Mouse (Mus musculus): ENCODE measurements around the gene Plod2. TPM values are rescaled to one million over a fixed set of nuclear protein-coding genes. Genes with fewer than 3 reads are reported as not detected.

Plod2 gene
- total and polyA plus RNA-seq, 3 experiments: not detected

DNA sequence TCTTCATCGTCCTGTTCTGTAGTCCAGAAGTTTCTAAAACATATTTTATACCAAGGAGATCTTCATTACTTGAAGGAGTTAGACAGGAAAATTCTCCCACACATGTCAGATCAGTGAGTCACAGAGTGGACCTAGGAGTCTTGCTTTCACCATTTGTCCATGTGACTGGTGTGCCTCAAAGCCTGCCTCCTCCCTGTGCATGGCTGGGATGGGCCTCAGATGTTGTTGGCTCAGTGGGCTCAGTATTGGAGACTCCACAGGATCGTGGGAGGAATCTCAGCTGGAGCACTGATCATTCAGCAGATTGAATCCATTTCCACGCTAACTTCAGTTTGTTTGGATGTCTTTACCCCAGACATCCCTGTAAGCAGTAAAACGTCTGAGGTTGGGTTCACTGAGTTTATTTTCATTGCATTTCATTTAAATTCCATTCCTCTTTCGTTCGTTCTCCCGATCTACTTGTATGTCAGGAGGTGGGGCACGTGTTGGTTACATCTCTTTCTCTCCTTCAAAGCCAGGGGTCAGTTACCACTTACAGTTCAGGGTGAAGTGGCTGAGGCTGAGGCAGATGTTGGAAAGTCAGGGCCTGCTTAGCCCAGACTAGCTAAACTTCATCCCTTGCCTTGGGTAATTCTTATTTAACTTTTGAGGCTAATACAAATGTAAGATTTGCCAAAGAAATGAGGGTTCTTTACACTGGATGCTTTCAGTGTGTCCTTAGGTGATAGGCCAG lies 30.5 kb downstream of the Plod2 start:
- dilution Hi-C loops (cut with MboI; ENCODE audit: extremely low pct_ligation_motif_present, extremely low pct_unique_long_range_greater_than_20kb, low sequenced_read_pairs) (no loop called here), in situ Hi-C loops (cut with MboI; ENCODE audit: low pct_ligation_motif_present, low pct_unique_long_range_greater_than_20kb, low sequenced_read_pairs) (no loop called here)
- H3K4me2 ChIP-seq (ENCODE audit: insufficient read depth, low read depth, poor library complexity, severe bottlenecking): no peak overlapping the region

DNA sequence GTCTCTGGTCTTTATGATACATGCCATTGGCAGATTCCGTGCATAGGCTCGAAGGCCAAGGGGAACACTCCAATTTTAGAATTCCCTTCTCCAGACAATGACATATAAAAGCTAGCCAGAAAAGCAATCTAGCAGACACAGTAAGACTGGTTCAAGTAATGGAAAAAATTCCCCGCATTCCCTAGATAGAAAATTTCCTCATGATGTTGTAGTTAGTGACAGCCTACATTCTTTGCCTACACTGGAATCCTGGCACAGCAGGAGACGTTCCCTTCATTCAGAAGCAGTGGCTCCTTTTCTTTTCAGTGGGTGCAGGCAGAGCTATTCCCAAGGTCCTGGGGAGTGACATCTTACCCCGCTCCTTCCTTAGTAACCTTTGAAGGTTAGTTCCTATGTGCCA lies 41.9 kb downstream of the Plod2 start:
- H3K9ac ChIP-seq (ENCODE audit: insufficient read depth, low read depth): no peak overlapping the region
- no peaks in the 10 kb centered on the region for H3K4me1 ChIP-seq (ENCODE audit: control insufficient read depth in 1 of 2, insufficient read depth in 2 of 2)
- dilution Hi-C loops (cut with MboI; ENCODE audit: extremely low pct_ligation_motif_present, extremely low pct_unique_long_range_greater_than_20kb, low sequenced_read_pairs): no loop called here
- no peaks in the 10 kb centered on the region for H3K36me3 ChIP-seq (replicated peaks in 1 of 2; ENCODE audit: control insufficient read depth in 1 of 2, insufficient read depth in 1 of 2, low read length in 1 of 2)
- in situ Hi-C loops (cut with MboI; ENCODE audit: low pct_ligation_motif_present, low pct_unique_long_range_greater_than_20kb, low sequenced_read_pairs): no loop called here
- H3K4me3 ChIP-seq (replicated peaks in 1 of 3; ENCODE audit: low read depth in 2 of 3, low read length in 2 of 3, poor library complexity in 1 of 3): no peak overlapping the region
- H3K9me3 ChIP-seq (replicated peaks; ENCODE audit: low read length): no peaks in the 10 kb centered on the region
- TF ChIP-seq CHD2 (IDR thresholded peaks at IDR 0.05; ENCODE audit: low read length): no peak
- no peaks in the 10 kb centered on the region for H3K79me2 ChIP-seq (replicated peaks; ENCODE audit: control insufficient read depth, extremely low read depth, insufficient read depth, poor library complexity, severe bottlenecking)
- no peaks in the 10 kb centered on the region for H3K27me3 ChIP-seq (replicated peaks)
- no peak overlapping the region for H3K4me2 ChIP-seq (ENCODE audit: insufficient read depth, low read depth, poor library complexity, severe bottlenecking)
- H3K27ac ChIP-seq (ENCODE audit: insufficient read depth, low read depth): no peak overlapping the region
- DNase-seq (ENCODE audit: extremely low read depth): no peak

More for the DNA sequence above, 30.5 kb downstream of the Plod2 start:
- no peaks in the 10 kb centered on the region for H3K36me3 ChIP-seq (replicated peaks in 1 of 2; ENCODE audit: control insufficient read depth in 1 of 2, insufficient read depth in 1 of 2, low read length in 1 of 2)
- no peak for DNase-seq (ENCODE audit: extremely low read depth)
- H3K27ac ChIP-seq (ENCODE audit: insufficient read depth, low read depth): no peak overlapping the region
- H3K4me3 ChIP-seq (replicated peaks in 1 of 3; ENCODE audit: low read depth in 2 of 3, low read length in 2 of 3, poor library complexity in 1 of 3): no peak overlapping the region
- no peaks in the 10 kb centered on the region for H3K27me3 ChIP-seq (replicated peaks)
- H3K9ac ChIP-seq (ENCODE audit: insufficient read depth, low read depth): no peak overlapping the region
- H3K4me1 ChIP-seq (ENCODE audit: control insufficient read depth in 1 of 2, insufficient read depth in 2 of 2): no peaks in the 10 kb centered on the region
- TF ChIP-seq ZNF384 (IDR thresholded peaks at IDR 0.05; ENCODE audit: low read depth, low read length): no peak
- no peak for TF ChIP-seq ZMIZ1 (IDR thresholded peaks at IDR 0.05; ENCODE audit: low read depth, low read length)
- no peak for TF ChIP-seq NELFE (IDR thresholded peaks at IDR 0.05; ENCODE audit: low read depth, low read length)
- TF ChIP-seq CHD2 (IDR thresholded peaks at IDR 0.05; ENCODE audit: low read length): no peak
- no peak for TF ChIP-seq NRF1 (IDR thresholded peaks at IDR 0.05; ENCODE audit: low read depth, low read length)
- no peak for TF ChIP-seq TCF12 (IDR thresholded peaks at IDR 0.05; ENCODE audit: low read depth, low read length)
- no peak for TF ChIP-seq MEF2A (IDR thresholded peaks at IDR 0.05; ENCODE audit: borderline replicate concordance, low read depth, low read length)
- no peak for TF ChIP-seq RCOR1 (conservative IDR thresholded peaks at IDR 0.05; ENCODE audit: low read depth, low read length)
- no peak for TF ChIP-seq ETS1 (conservative IDR thresholded peaks at IDR 0.05; ENCODE audit: low read depth, low read length)
- TF ChIP-seq SIN3A (IDR thresholded peaks at IDR 0.05; ENCODE audit: low read length): no peak
- TF ChIP-seq USF2 (conservative IDR thresholded peaks at IDR 0.05; ENCODE audit: low read depth, low read length): no peak
- TF ChIP-seq IRF4 (IDR thresholded peaks at IDR 0.05; ENCODE audit: low read depth, low read length): no peak
- no peak for TF ChIP-seq ELF1 (IDR thresholded peaks at IDR 0.05; ENCODE audit: low read depth, low read length)
- no peak for TF ChIP-seq GABPA (IDR thresholded peaks at IDR 0.05; ENCODE audit: insufficient replicate concordance, low read depth, low read length)
- no peaks in the 10 kb centered on the region for H3K79me2 ChIP-seq (replicated peaks; ENCODE audit: control insufficient read depth, extremely low read depth, insufficient read depth, poor library complexity, severe bottlenecking)
- H3K9me3 ChIP-seq (replicated peaks; ENCODE audit: low read length): no peaks in the 10 kb centered on the region

Data from CH12.LX (cell line).